Mouse (Mus musculus) hindbrain, embryonic 14.5 days (tissue): ENCODE data around the gene Rif1. TPM values are rescaled to one million over a fixed set of nuclear protein-coding genes. Genes with fewer than 3 reads are reported as not detected.
"Not testable (repeated sequence)": the region's sequence is repeated elsewhere in the genome, so short reads cannot be mapped to it uniquely, and the experiment has no call there.

Experiments used
- ATAC-seq: fragments of 200-750 bp; cut with Nextera tagmentation; 2 replicates; pipeline ENCODE4 v1.8.0; 2017; ENCODE audit warnings: moderate number of reproducible peaks, mild to moderate bottlenecking, moderate TSS enrichment, moderate library complexity; ENCODE audit not compliant: low FRiP score
- DNase-seq: peaks from one replicate; pipeline ENCODE4 v3.0.0-alpha.2; 2015; ENCODE audit warnings: low spot score
- H3K27ac ChIP-seq: fragments of 300-500 bp; sonication (generic); 2 replicates; pipeline ENCODE4 v1.5.1; 2014; ENCODE audit warnings: mild to moderate bottlenecking, moderate library complexity
- H3K27me3 ChIP-seq: fragments of 300-500 bp; sonication (generic); 2 replicates; pipeline ENCODE4 v1.6.1; 2014; ENCODE audit warnings: mild to moderate bottlenecking, low read length, mixed read lengths; ENCODE audit not compliant: control insufficient read depth, insufficient read depth
- H3K36me3 ChIP-seq: fragments of 300-500 bp; sonication (generic); replicated peaks from 2 replicates; pipeline ENCODE4 v1.6.1; 2014; ENCODE audit not compliant: control insufficient read depth, insufficient read depth
- H3K4me1 ChIP-seq: fragments of 300-500 bp; sonication (generic); replicated peaks from 2 replicates; pipeline ENCODE4 v1.6.1; 2014; ENCODE audit warnings: antibody characterized with exemption, low read length, mixed read lengths; ENCODE audit not compliant: control insufficient read depth, insufficient read depth
- H3K4me2 ChIP-seq: fragments of 300-500 bp; sonication (generic); replicated peaks from 2 replicates; pipeline ENCODE4 v1.6.1; 2014; ENCODE audit warnings: mild to moderate bottlenecking, moderate library complexity
- H3K4me3 ChIP-seq: fragments of 300-500 bp; sonication (generic); replicated peaks from 2 replicates; pipeline ENCODE4 v1.5.1; 2014; ENCODE audit warnings: mild to moderate bottlenecking, low read length
- H3K9ac ChIP-seq: fragments of 300-500 bp; sonication (generic); 2 replicates; pipeline ENCODE4 v1.6.1; 2014
- H3K9me3 ChIP-seq: fragments of 300-500 bp; sonication (generic); 2 replicates; pipeline ENCODE4 v1.6.1; 2016; ENCODE audit warnings: low read length; ENCODE audit not compliant: control insufficient read depth
- WGBS: fragments of 180-500 bp; shearing (Covaris S2); extraction: QIAGEN DNeasy Blood & Tissue Kit; methylation state at CpG from one replicate; pipeline ENCODE4 v1.1.7; 2014; 5-methylcytosine and 5-hydroxymethylcytosine counted together
- polyA plus RNA-seq: library from polyadenylated mRNA; unstranded; fragments of >200 nt; fragmentation: Nextera tagmentation; extraction: Ambion mirVana; gene quantifications from 2 replicates; pipeline ENCODE4 v1.2.1, GENCODE M21; 2014

The Rif1 gene
- polyA plus RNA-seq, 1 experiment from 2014 or later: 32.4 TPM

- no peaks in the 10 kb centered on the region for H3K4me1 ChIP-seq
- H3K27me3 ChIP-seq: no peaks in the 10 kb centered on the region
- H3K27ac ChIP-seq: no peak overlapping the region
- peaks cover 79% of the 10 kb centered on the region for H3K36me3 ChIP-seq
- H3K9me3 ChIP-seq: no peaks in the 10 kb centered on the region
- no peak overlapping the region for H3K4me3 ChIP-seq
- no peak for ATAC-seq
- no peak overlapping the region for H3K4me2 ChIP-seq
- WGBS: 92% methylated on average over 1 of the region's 1 CpGs
- DNase-seq: no peak
- H3K9ac ChIP-seq: no peak overlapping the region
Observed at GRCm38 (mm10) chr2:52114086-52114485, 41.5 kb downstream of the Rif1 start.

- not testable (repeated sequence) for H3K9me3 ChIP-seq, H3K27ac ChIP-seq, H3K27me3 ChIP-seq, DNase-seq, H3K9ac ChIP-seq, ATAC-seq, H3K4me2 ChIP-seq, H3K4me3 ChIP-seq, H3K4me1 ChIP-seq
- H3K36me3 ChIP-seq: peaks cover 16% of the 10 kb centered on the region
- 98% methylated on average over 20 of the region's 20 CpGs for WGBS
Observed at GRCm38 (mm10) chr2:52131370-52131769, 58.7 kb downstream of the Rif1 start.

GRCm38 (mm10) chr2:52133351-52133750 is 60.7 kb downstream of the Rif1 start:
- Histone ChIP-seq H3K4me2 (no peak overlapping the region), H3K27ac (no peak overlapping the region), H3K4me1 (no peaks in the 10 kb centered on the region), H3K36me3 (peaks cover 12% of the 10 kb centered on the region; the same call in 1 of the 2 replicates), H3K9me3 (no peaks in the 10 kb centered on the region), H3K27me3 (no peaks in the 10 kb centered on the region), H3K9ac (no peak overlapping the region), H3K4me3 (no peak overlapping the region)
- DNase-seq (no peak), ATAC-seq (no peak)
- 95% methylated on average over 2 of the region's 2 CpGs for WGBS

GRCm38 (mm10) chr2:52153064-52153463 is 80.4 kb downstream of the Rif1 start:
- Histone ChIP-seq H3K4me1 (no peaks in the 10 kb centered on the region), H3K9me3 (no peaks in the 10 kb centered on the region), H3K27me3 (no peaks in the 10 kb centered on the region), H3K4me3 (no peak overlapping the region), H3K9ac (no peak overlapping the region), H3K4me2 (no peak overlapping the region), H3K36me3 (no peaks in the 10 kb centered on the region), H3K27ac (no peak overlapping the region)
- DNase-seq (no peak), ATAC-seq (no peak)
- WGBS: 80% methylated on average over 3 of the region's 3 CpGs

- no peak overlapping the region for H3K9ac ChIP-seq
- 94% methylated on average over 7 of the region's 7 CpGs for WGBS
- no peaks in the 10 kb centered on the region for H3K4me1 ChIP-seq
- no peaks in the 10 kb centered on the region for H3K9me3 ChIP-seq
- H3K27ac ChIP-seq: no peak overlapping the region
- H3K36me3 ChIP-seq: no peaks in the 10 kb centered on the region
- no peaks in the 10 kb centered on the region for H3K27me3 ChIP-seq
- no peak overlapping the region for H3K4me2 ChIP-seq
- H3K4me3 ChIP-seq: no peak overlapping the region
- no peak for ATAC-seq
- DNase-seq: no peak
Observed at GRCm38 (mm10) chr2:52169243-52170005, 96.8 kb downstream of the Rif1 start.

Other genes starting within 250 kb of the Rif1 start
- 7.5 and 8.6 TPM in 2 replicates for gene Rbm43, start 137.7 kb upstream of the Rif1 start, polyA plus RNA-seq
- 4.5 and 4.7 TPM in 2 replicates for gene Nmi, start 99.3 kb upstream of the Rif1 start, polyA plus RNA-seq
- gene Tnfaip6, start 34.8 kb upstream of the Rif1 start, polyA plus RNA-seq: 2.5 and 3.2 TPM in 2 replicates